Mouse (Mus musculus): Measurements from ENCODE around the gene Cdkl4. TPM values are rescaled to one million over a fixed set of nuclear protein-coding genes. Genes with fewer than 3 reads are reported as not detected.
"Not testable (repeated sequence)": the region's sequence is repeated elsewhere in the genome, so short reads cannot be mapped to it uniquely, and the experiment has no call there.

Gene Cdkl4
- total RNA-seq, 2 experiments from 2014 or later: 0.09 to 0.15 TPM

DNA sequence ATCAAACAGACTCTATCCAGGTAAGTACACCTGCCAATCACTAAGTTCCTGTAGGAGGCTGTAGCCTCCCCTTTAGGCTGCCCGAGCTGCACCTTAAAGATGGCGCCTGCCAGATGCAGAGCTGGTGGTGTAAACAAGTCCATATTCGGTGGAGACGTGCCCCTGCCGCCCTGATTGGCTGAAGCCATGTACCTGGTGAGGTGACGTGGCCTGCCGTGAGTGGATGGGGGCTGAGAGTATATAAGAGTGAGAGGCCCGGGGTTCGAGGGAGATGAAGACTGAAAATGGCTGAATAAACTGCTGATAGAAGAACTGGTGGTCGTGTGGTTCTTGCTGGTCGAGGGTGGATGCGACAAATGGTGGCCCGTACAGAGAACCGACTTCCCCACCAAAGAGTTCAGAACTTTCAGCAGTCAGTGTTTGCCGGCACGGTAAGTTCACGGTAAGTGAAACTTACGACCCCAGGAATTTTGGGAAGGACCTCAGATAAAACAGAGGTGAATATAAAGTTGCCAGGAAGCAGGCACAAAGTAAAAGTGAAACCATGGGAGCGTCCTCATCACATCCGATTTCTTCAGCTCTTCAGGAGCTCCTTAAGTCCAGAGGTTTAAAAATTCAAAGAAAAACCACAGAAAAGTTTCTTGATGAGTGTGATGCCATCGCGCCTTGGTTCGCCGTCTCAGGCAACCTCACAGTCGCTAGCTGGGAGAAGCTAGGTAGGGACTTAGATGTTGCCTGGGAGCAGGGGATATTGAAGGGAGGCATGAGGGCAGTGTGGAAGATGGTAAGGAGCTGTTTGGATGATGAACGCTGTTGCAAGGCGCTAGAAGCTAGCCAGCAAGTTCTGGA is 13.6 kb downstream of the Cdkl4 start:
- DNase-seq: not testable (repeated sequence)

DNA sequence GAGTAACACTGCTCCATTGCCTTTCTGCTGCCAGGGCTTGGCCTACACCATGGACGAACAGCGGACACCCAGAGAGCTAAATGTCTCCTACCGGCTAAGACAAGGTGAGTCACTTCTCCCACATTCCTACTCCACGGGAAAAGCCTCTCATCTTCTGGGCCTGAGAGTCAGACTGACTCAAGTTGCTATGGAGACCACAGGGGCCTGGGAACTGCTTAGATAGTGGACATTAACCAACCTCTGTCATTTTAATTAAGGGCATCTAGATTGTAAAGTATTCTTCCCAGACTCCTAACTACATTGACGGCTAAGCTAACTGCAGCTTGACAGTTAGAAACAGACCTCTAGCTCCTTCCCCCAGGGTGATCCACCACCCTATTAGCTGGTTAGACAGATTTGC is 14.8 kb downstream of the Cdkl4 start:
- no peak for DNase-seq

DNA sequence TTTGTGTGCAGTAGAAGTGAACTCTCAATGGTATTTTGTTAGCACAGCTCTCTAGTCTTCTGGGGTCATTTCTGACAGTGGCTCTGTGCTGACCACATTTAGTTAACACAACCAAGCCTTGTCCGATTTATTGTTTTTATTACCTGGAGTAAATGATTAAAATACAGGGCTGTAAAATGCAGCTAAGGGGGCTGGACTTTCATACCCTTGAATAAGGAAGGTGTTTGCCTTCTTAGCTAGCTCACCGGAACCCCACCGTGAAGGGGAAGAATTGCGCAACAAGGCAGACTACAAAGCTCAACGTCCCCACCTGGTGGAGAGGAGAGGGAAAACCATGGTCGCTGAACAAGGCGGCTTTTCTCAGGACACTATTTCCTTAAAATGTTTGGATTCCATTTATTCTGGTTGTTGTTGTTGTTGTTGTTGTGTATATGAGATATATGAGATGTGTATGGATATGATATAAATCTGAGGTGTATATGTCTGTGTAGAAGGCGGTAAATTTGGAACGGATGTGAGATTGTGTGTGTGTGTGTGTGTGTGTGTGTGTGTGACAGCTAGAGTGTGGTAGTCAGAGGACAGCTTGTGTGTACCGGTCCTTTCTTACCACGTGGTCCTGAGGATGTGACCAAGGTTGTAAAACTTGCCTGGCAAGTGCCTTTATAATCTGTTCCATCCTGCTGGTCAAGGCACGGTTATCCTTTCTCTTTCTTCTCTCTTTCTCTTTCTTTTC is 16.8 kb downstream of the Cdkl4 start:
- peak; percentile 83 for DNase-seq

DNA sequence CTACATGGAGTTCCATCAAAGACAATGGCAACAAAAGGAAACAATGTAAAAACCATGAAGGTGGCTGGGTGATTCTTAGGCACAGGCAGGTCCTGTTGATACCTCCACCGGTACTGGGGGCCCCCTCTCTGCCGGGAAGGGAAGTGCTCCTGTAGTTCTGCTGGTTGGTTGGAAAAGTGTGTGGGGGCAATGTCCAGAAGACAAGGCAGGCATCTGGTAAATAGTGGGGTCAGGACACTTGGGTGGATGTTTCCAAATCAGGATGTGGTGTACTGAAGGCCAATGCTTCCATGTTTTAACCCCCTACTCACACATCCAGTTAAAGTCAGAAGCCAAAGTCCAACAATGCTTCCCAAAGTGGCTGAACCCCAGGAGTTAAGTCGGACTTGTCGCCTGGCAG is 17.9 kb downstream of the Cdkl4 start:
- no peak for DNase-seq

DNA sequence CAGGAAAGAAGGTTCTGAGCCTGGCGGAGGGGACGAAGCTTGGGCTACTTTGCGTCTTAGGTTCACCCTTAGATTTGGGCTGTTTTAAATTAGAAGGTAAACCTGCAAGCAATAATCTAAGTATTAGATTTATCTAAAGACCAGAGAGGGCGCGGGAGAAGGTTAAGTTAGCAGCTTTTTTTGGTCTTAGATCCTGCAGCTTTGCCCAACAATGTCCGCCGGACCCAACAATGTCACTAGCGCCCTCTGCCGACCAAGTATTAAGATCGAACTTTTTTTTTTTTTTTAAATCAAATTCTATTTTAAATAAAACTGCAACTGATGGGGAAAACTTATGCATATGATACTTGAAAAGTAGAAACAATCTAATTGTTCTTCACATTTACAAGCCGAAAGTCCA is 18.6 kb downstream of the Cdkl4 start:
- DNase-seq: peak; percentile 63

DNA sequence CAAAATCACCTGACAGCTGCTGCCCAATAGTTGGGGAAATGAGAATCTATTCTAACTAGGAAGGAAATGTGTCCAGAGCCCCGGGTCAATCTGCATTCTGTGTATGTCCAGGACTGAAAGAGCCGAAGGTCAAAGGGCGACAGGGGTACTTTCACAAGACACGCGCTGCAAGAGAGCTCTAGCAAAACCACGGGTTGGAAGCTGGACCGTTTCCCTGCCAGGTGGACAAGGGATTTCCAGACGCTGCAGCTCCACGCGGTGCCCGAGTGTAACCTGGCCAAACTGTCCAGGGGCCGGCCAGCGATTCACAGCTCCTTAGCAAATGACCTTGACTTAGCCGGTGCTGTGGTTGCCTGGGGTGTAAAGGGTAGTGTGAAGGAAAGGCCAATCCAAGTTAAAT is 19.0 kb downstream of the Cdkl4 start:
- no peak for DNase-seq

DNA sequence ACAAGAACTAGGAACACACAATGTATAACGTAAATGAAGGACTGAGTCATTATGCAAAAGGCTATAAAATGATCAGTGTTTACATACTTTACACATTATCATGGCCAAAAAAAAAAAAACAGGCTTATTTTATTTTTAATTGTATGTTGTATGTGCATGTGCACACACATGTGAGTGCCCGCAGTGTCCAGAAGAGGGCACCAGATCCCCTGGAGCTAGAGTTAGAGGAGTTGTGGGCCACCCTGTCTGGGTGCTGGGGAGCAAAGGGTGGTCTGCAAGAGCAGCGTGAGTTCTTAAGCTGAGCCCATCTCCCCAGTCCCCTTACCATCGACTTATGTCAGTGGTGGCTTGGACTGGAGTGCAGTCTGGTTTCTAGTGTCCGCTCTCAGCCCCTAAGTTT is 20.2 kb downstream of the Cdkl4 start:
- DNase-seq: no peak

DNA sequence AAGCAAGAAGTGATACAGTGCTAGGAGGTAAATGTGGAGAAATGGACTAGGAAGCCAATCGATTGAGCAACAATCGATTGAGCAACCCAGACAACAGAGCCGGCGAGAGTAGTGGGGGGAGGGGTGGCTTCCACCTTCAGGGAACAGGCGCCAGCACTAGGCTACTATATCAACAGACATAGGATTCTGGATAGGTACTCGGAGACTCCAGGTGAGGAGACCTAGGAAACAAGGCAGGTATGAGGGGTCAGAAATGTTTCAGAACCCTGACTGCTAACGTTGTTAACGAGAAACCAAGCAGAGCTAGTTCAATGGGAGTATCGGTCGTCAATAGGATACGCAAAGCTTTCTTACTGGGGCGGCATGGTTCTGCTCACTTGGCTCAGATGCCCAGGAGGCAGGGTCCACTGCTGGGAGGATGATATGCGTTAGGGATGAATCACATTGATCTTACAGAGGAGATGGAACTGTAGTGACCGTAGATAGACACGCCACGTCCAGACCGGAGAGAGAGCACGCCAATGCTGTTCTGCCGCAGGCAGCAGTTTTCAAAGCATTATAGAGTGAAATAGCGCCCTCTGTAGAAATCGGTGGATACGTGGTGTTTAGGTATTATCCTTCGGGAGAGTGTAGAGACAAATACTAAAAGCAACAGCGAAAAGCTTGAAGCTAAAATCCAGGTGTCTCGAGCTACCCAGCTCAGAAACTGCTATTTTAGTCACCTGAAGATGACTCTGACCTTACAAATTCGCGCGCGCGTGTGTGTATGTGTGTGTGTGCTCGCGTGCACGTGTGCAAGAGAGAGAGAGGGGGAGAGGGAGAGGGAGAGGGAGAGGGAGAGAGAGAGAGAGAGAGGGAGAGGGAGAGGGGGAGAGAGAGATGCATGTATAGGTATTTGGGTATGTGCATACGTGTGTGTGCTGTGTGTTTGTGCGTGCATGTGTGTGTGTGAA is 24.0 kb downstream of the Cdkl4 start:
- DNase-seq: peak; percentile 86

DNA sequence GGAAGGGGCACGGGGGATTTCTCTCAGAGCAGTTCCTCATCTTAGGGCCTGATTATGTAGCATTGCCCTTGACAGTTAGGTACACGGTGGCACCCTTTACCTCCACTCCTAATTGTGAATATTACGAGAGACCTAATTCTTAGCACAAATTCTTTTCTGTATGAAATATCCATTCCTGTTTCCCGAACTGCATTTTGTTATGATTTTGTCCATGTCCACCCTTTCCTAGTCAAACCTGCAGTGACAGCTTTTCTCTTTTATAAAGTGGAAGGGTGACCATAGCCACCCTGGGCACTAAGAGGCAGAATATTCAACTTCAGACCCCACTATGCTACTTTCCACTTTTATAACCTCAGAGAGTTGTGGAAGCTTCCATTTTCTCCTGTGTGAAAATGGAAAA is 25.0 kb downstream of the Cdkl4 start:
- no peak for DNase-seq

DNA sequence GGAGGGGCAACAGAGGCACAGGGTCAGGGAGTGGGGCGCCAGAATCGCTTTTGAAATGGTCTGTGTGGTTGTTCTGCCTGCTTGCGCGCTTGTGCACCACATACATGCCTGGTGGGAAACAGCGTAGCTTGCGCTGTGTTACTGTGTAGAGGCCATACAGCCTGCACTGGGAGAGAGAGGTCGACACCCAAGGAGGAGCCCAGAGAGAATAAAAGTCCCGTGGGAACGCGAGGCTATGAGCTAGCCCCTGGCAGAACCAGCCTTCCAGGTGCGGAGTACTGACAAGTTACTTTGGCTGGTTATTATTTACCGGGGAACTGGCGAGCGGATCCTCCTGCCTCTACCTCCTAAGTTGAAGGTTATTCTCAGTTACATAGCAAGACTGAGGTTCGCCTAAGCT is 26.6 kb downstream of the Cdkl4 start:
- DNase-seq: no peak

DNA sequence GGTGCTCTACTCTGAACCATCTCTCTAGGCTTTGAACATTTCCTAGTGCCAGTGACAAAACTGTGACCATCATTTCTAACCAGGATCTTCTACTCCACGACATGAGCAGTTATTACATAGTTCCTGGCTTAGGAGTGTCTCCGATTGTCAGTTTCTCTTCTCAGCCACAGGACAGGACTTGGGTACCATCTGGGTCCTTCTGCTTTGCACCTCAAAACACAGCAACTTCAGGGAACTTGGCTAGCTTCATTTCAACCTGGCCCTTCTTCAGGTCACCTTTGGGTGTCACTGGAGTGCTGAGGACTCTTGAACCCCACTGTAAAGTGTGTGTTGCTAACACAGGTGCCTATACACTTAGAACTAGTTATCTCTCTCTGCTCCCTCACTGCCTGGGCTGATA is 30.8 kb downstream of the Cdkl4 start:
- no peak for DNase-seq

DNA sequence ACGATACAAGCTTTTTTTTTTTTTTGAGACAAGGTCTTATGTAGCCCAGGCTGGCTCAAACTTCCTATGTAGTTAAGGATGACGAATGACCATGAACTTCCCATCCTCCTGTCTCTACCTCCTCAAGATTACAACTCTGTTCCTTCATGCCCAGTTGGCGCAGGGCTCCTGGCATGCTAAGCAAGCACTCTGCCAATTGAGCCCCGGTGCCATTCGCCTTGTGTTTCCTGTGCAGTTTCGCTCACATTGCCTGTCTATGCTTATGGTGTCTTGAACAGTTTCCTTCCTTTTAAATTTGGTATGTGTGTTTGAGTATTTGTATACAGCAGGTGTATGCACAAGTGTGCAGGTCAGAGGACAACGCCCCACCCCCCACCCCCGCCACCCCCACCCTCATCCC is 31.4 kb downstream of the Cdkl4 start:
- no peak for DNase-seq

DNA sequence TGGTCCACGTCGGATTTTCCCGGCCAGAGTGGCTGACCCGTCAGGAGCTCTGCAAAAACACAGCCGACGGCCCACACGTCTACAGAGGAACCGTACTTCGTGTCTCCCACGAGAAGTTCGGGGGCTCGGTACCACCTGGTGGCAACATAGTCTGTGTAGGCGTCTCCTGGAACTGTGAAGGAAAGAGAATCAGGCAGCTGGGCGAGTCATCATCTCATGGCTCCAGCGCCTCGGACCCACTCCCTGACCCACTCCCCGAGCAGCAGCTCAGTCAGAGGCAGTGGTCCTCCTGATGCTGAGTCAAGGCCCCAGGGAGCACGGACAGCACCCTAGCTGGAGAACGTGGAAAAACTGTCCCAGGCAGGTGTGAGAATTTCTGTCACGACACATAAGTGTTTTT is 34.0 kb downstream of the Cdkl4 start:
- DNase-seq: no peak

DNA sequence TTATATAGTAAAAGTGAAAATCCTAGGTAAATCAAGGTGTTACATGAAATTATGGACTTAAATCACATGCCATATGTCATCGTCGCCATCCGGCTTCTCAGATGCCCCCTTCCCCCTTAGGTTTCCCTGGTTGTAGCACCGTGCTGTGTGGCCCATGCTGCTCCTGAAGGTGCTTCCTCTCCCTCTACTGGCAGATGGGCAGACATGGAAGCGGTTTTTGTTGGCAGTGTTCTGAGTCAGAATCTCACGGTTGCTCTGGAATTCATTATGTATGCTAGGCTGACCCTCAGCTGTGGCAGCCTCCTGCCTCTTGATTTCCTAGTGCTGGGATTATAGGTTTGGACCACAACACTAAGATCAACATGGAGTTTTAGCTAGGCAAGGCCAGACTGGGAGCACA is 40.5 kb downstream of the Cdkl4 start:
- no peak for DNase-seq

DNA sequence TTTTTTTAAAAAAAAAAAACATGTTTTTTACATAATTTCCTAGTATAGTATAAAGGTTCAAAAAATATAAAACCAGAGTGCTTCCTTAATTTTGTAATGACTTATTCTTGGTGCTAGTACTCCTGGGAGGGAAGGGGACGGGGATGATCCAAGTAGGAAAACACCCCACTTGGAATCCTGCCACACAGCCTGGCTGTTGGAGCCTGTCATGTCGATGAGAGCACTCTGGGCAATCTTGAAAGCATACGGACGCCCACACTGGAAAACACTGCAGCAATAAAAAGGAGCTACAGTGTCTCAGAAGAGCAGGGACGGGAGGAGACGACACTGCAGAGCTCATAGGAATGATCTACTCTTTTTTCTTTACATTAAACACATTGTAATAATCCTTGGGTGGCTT is 42.0 kb downstream of the Cdkl4 start:
- peak; percentile 38 for DNase-seq

DNA sequence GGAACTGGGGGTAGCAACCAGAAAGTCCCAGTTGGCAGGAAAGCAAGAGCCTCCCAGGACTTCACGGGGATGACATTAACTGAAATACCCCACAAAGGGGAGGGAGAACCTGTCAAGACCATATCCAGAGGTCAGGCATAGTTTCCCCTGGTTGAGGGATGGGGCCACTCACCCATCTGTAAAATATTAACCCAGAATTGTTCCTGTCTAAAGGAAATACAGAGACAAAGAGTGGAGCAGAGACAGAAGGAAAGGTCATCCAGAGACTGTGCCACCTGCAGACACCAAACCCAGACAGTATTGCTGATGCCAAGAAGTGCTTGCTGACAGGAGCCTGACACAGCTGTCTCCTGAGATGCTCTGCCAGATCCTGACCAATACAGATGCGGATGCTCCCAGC is 46.3 kb downstream of the Cdkl4 start:
- DNase-seq: not testable (repeated sequence)

DNA sequence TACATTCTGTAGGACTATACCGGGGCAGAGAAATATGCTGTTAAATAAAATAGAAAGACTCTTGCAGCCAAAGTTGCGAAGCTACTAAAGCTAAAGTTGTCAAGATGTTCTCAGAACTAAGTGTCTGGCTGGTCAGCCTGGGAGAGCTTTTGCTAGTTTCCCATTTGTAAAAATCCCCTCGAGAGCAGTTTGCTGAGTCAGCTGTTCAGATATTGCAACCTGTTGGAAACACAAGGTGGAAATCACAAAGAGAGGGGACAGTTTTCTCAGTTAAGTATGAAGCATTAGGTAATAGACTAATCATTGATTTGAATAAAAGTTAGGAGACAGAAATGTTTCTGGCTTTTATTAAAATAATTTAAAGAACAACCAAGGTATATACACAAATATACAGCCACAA is 54.4 kb downstream of the Cdkl4 start:
- no peak for DNase-seq

DNA sequence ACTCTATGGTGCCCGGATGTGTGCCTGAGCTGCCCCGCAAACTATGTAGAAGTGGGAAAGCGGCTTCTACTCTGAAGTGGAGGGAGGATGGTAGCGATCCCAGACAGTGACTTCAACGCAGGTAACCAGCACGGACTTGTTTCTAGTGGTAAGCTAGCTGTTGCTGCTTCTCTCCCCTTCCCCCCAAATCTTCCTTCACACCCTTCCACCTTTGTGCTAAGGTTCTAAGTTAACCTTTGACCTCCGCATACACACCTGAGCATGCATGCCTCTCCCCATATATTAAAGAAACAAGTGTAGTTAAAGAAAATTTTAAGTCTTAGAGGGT is 55.4 kb downstream of the Cdkl4 start:
- DNase-seq: no peak

DNA sequence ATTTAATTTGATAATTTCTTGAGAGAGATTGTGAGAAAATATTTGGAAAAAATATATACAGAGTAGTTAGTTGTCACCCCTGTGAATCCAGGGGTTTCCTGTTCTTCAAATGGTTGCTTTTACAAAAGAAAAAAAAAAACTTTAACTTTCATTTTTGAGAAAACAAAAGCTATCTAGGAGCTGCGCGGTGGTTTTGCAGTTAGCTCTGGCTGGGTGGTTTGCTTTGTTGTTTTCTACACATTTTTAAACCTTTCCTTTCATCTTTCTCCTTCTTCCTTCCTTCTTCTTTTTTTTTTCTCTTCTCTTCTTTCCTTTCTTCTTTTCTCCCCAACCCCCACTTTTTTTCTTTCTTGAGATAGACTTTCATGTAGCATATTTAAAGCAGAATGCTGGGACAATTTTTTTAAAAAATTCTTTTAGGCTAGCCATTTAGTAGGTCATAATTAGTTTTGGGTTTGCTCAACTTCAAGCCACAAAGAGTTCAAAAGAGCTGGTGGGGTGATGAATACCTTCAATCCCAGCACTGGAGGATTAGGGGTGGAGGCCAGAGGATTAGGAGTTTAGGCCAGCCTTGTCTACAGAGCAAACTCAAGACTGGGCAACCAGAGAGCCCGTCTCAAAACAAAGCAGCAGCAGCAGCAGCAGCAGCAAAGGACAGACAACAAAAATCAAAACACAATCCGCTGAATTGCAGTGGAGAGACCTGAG is 55.9 kb downstream of the Cdkl4 start:
- no peak for DNase-seq

DNA sequence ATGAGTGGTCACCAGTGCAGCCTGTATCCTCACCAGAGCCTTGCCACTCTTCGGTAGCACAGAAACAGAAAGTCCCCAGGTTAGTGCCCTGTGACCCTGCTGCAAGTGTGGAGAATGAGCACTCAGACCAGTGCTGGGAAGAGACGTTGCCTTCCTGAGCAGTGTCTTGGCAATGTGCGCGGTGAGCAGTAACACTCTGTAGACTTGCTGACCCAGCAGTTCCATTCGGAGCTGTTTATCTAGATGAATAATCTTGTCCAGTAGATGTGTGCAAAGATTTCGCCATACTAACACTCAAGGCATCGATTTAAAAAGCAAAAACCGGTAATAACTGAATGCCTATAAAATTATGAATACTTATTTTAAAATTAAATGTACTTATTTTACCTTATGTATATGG is 57.1 kb downstream of the Cdkl4 start:
- DNase-seq: no peak

DNA sequence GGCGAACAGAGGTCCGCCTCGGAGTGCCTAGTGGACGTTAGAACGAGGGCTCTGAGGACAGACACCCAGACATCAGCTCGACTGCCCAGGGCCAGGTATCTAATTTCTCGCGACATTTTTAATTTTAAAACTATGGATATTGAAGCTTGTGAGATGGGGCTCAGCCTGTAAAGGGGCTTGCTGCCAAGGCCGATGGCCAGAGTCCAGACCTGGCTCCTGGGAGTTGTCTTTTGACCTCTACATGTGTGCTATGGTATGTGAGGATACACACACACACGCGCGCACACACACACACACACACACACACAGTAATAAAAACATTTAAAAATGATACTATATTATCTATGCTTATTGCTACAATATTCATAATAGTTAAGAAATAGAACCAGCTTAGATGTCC is 58.8 kb downstream of the Cdkl4 start:
- DNase-seq: peak; percentile 56

DNA sequence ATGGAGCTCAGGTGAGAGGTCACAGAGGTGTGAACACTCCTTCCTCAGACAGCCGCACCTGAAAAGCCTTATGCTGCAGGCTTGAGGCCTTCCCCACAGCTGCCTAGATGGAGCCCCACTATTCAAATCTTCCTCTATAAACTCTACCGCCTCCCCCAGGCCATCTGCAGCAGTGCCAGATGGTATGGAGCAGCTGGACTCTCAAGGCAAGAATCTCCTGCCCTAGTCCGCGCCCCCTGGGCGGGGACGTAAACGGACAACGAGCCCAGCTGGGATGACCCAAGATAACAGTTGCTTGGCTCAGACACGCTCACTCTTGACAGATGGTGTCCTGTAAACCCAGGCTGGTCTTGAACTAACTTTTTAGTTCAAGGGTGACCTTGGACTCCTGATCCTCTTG is 60.4 kb downstream of the Cdkl4 start:
- DNase-seq: no peak
